Mouse (Mus musculus): ENCODE results near the gene Pgf. TPM values are rescaled to one million over a fixed set of nuclear protein-coding genes. Genes with fewer than 3 reads are reported as not detected.

Gene Pgf
- 4.8 TPM for polyA plus RNA-seq (2015; fragmentation: Illumina TruSeq; extraction: RNeasy Lipid Tissue Mini Kit (QIAGEN cat#74804); ENCODE audit: low read depth, low replicate concordance)

DNA sequence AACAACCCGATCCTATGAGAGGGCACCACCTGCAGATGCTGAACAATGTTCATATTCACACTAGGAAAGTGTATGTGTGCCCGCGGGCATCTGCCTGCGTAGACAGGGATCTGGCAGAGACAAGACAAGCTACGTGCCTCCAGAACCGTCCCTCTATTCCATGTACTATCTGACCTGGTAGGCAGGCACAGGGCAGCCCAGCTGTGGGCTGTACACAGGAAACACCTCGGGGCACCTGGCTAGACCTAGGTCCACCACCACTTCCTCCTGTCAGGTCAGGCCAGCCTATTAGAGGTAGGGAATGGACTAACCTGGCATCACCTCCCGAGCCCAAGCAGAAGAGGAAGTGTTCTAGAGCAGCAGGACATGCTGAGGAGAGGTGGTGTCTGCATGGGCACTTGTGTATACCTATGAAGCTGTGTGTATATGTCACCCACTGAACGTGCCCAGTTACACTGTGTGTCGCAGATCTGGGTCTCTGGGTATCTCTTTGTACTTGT is at the start of gene Pgf:
Gene Pgf, minus strand, starts transcription at position 51 of the 500 bp plus-strand sequence.

GRCm38 (mm10) chr12:85219236-85219904 is 41.8 kb upstream of the Pgf start, which contains the start of gene Eif2b2:
Gene Eif2b2, plus strand, starts transcription at chr12:85219481.

GRCm38 (mm10) chr12:85151002-85151774 is 26.4 kb downstream of the Pgf start, which contains the start of gene Rps6kl1:
Gene Rps6kl1, minus strand, starts transcription at chr12:85151264.

Other genes with a start within 250 kb of the Pgf start
- gene Fcf1, start 206.9 kb downstream of the Pgf start, polyA plus RNA-seq (2015; fragmentation: Illumina TruSeq; extraction: RNeasy Lipid Tissue Mini Kit (QIAGEN cat#74804); ENCODE audit: low read depth, low replicate concordance): 57.0 TPM
- 70.1 TPM for gene Arel1, start 206.9 kb downstream of the Pgf start, polyA plus RNA-seq (2015; fragmentation: Illumina TruSeq; extraction: RNeasy Lipid Tissue Mini Kit (QIAGEN cat#74804); ENCODE audit: low read depth, low replicate concordance)
- 67.7 TPM for gene Ylpm1, start 181.5 kb downstream of the Pgf start, polyA plus RNA-seq (2015; fragmentation: Illumina TruSeq; extraction: RNeasy Lipid Tissue Mini Kit (QIAGEN cat#74804); ENCODE audit: low read depth, low replicate concordance)
- gene Prox2, start 67.0 kb downstream of the Pgf start, polyA plus RNA-seq (2015; fragmentation: Illumina TruSeq; extraction: RNeasy Lipid Tissue Mini Kit (QIAGEN cat#74804); ENCODE audit: low read depth, low replicate concordance): 1.4 TPM
- 147 TPM for gene Dlst, start 67.0 kb downstream of the Pgf start, polyA plus RNA-seq (2015; fragmentation: Illumina TruSeq; extraction: RNeasy Lipid Tissue Mini Kit (QIAGEN cat#74804); ENCODE audit: low read depth, low replicate concordance)
- gene Rps6kl1, start 26.5 kb downstream of the Pgf start, polyA plus RNA-seq (2015; fragmentation: Illumina TruSeq; extraction: RNeasy Lipid Tissue Mini Kit (QIAGEN cat#74804); ENCODE audit: low read depth, low replicate concordance): 24.5 TPM
- 64.8 TPM for gene Eif2b2, start 41.7 kb upstream of the Pgf start, polyA plus RNA-seq (2015; fragmentation: Illumina TruSeq; extraction: RNeasy Lipid Tissue Mini Kit (QIAGEN cat#74804); ENCODE audit: low read depth, low replicate concordance)
- 16.3 TPM for gene Mlh3, start 92.8 kb upstream of the Pgf start, polyA plus RNA-seq (2015; fragmentation: Illumina TruSeq; extraction: RNeasy Lipid Tissue Mini Kit (QIAGEN cat#74804); ENCODE audit: low read depth, low replicate concordance)
- gene Acyp1, start 110.6 kb upstream of the Pgf start, polyA plus RNA-seq (2015; fragmentation: Illumina TruSeq; extraction: RNeasy Lipid Tissue Mini Kit (QIAGEN cat#74804); ENCODE audit: low read depth, low replicate concordance): 77.3 TPM
- 1.7 TPM for gene Zc2hc1c, start 110.8 kb upstream of the Pgf start, polyA plus RNA-seq (2015; fragmentation: Illumina TruSeq; extraction: RNeasy Lipid Tissue Mini Kit (QIAGEN cat#74804); ENCODE audit: low read depth, low replicate concordance)
- gene Nek9, start 161.6 kb upstream of the Pgf start, polyA plus RNA-seq (2015; fragmentation: Illumina TruSeq; extraction: RNeasy Lipid Tissue Mini Kit (QIAGEN cat#74804); ENCODE audit: low read depth, low replicate concordance): 28.4 TPM
- gene Tmed10, start 197.1 kb upstream of the Pgf start, polyA plus RNA-seq (2015; fragmentation: Illumina TruSeq; extraction: RNeasy Lipid Tissue Mini Kit (QIAGEN cat#74804); ENCODE audit: low read depth, low replicate concordance): 179 TPM